Mouse (Mus musculus): Measurements from ENCODE around the gene Crb1. TPM values are rescaled to one million over a fixed set of nuclear protein-coding genes. Genes with fewer than 3 reads are reported as not detected.

Crb1 gene
- polyA plus RNA-seq, 2 experiments: not detected

- Histone ChIP-seq H3K9ac (replicated peaks) (no peak overlapping the region), H3K4me3 (ENCODE audit: insufficient read depth in 1 of 2, low read depth in 2 of 2, low read length in 2 of 2) (no peak overlapping the region), H3K27me3 (ENCODE audit: control insufficient read depth, insufficient read depth, low read length) (no peaks in the 10 kb centered on the region), H3K27ac (no peak overlapping the region), H3K9me3 (ENCODE audit: control insufficient read depth, low read length) (no peaks in the 10 kb centered on the region), H3K4me2 (ENCODE audit: low read depth) (no peak overlapping the region), H3K4me1 (replicated peaks; ENCODE audit: control insufficient read depth in 2 of 2, insufficient read depth in 2 of 2, low read length in 1 of 2) (no peaks in the 10 kb centered on the region), H3K36me3 (replicated peaks; ENCODE audit: control insufficient read depth, insufficient read depth, low read depth) (no peaks in the 10 kb centered on the region)
- WGBS (ENCODE audit: insufficient replicate concordance): 50% methylated on average over 5 of the region's 5 CpGs
- ATAC-seq (ENCODE audit: insufficient read depth) (no peak), DNase-seq (ENCODE audit: low read depth in 3 of 3, low spot score in 3 of 3) (no peak)
- TF ChIP-seq EP300 (IDR thresholded peaks at IDR 0.05; ENCODE audit: low read depth) (no peak), CTCF (IDR thresholded peaks at IDR 0.05; ENCODE audit: low read depth) (no peak)
Measured at GRCm38 (mm10) chr1:139236794-139237193, 140.1 kb downstream of the Crb1 start.

- H3K4me3 ChIP-seq (ENCODE audit: insufficient read depth in 1 of 2, low read depth in 2 of 2, low read length in 2 of 2): no peak overlapping the region
- H3K4me1 ChIP-seq (replicated peaks; ENCODE audit: control insufficient read depth in 2 of 2, insufficient read depth in 2 of 2, low read length in 1 of 2): no peaks in the 10 kb centered on the region
- H3K9ac ChIP-seq (replicated peaks): no peak overlapping the region
- no peaks in the 10 kb centered on the region for H3K27me3 ChIP-seq (ENCODE audit: control insufficient read depth, insufficient read depth, low read length)
- no peak for DNase-seq (ENCODE audit: low read depth in 3 of 3, low spot score in 3 of 3)
- TF ChIP-seq CTCF (IDR thresholded peaks at IDR 0.05; ENCODE audit: low read depth) (no peak), EP300 (IDR thresholded peaks at IDR 0.05; ENCODE audit: low read depth) (no peak)
- WGBS (ENCODE audit: insufficient replicate concordance): 77% methylated on average over 3 of the region's 3 CpGs
- H3K27ac ChIP-seq: no peak overlapping the region
- no peak for ATAC-seq (ENCODE audit: insufficient read depth)
- H3K9me3 ChIP-seq (ENCODE audit: control insufficient read depth, low read length): no peaks in the 10 kb centered on the region
- H3K36me3 ChIP-seq (replicated peaks; ENCODE audit: control insufficient read depth, insufficient read depth, low read depth): no peaks in the 10 kb centered on the region
- no peak overlapping the region for H3K4me2 ChIP-seq (ENCODE audit: low read depth)
Measured at GRCm38 (mm10) chr1:139234611-139235568, 142.0 kb downstream of the Crb1 start.

GRCm38 (mm10) chr1:139232636-139233035 lies 144.3 kb downstream of the Crb1 start:
- no peaks in the 10 kb centered on the region for H3K36me3 ChIP-seq (replicated peaks; ENCODE audit: control insufficient read depth, insufficient read depth, low read depth)
- no peaks in the 10 kb centered on the region for H3K27me3 ChIP-seq (ENCODE audit: control insufficient read depth, insufficient read depth, low read length)
- H3K4me1 ChIP-seq (replicated peaks; ENCODE audit: control insufficient read depth in 2 of 2, insufficient read depth in 2 of 2, low read length in 1 of 2): no peaks in the 10 kb centered on the region
- no peak overlapping the region for H3K4me2 ChIP-seq (ENCODE audit: low read depth)
- no peaks in the 10 kb centered on the region for H3K9me3 ChIP-seq (ENCODE audit: control insufficient read depth, low read length)
- H3K27ac ChIP-seq: no peak overlapping the region
- no peak for TF ChIP-seq CTCF (IDR thresholded peaks at IDR 0.05; ENCODE audit: low read depth)
- no peak for TF ChIP-seq EP300 (IDR thresholded peaks at IDR 0.05; ENCODE audit: low read depth)
- WGBS (ENCODE audit: insufficient replicate concordance): 33% methylated on average over 3 of the region's 3 CpGs
- no peak overlapping the region for H3K4me3 ChIP-seq (ENCODE audit: insufficient read depth in 1 of 2, low read depth in 2 of 2, low read length in 2 of 2)
- DNase-seq (ENCODE audit: low read depth in 3 of 3, low spot score in 3 of 3) (no peak), ATAC-seq (ENCODE audit: insufficient read depth) (no peak)
- no peak overlapping the region for H3K9ac ChIP-seq (replicated peaks)

GRCm38 (mm10) chr1:139224309-139224949 lies 152.5 kb downstream of the Crb1 start:
- Histone ChIP-seq H3K27ac (no peak overlapping the region), H3K4me3 (ENCODE audit: insufficient read depth in 1 of 2, low read depth in 2 of 2, low read length in 2 of 2) (no peak overlapping the region), H3K9me3 (ENCODE audit: control insufficient read depth, low read length) (no peaks in the 10 kb centered on the region), H3K4me2 (ENCODE audit: low read depth) (no peak overlapping the region), H3K36me3 (replicated peaks; ENCODE audit: control insufficient read depth, insufficient read depth, low read depth) (no peaks in the 10 kb centered on the region), H3K27me3 (ENCODE audit: control insufficient read depth, insufficient read depth, low read length) (no peaks in the 10 kb centered on the region), H3K4me1 (replicated peaks; ENCODE audit: control insufficient read depth in 2 of 2, insufficient read depth in 2 of 2, low read length in 1 of 2) (no peaks in the 10 kb centered on the region), H3K9ac (replicated peaks) (no peak overlapping the region)
- DNase-seq (ENCODE audit: low read depth in 3 of 3, low spot score in 3 of 3): no peak
- no peak for ATAC-seq (ENCODE audit: insufficient read depth)
- TF ChIP-seq EP300 (IDR thresholded peaks at IDR 0.05; ENCODE audit: low read depth) (no peak), CTCF (IDR thresholded peaks at IDR 0.05; ENCODE audit: low read depth) (no peak)
- WGBS (ENCODE audit: insufficient replicate concordance): 72% methylated on average over 6 of the region's 6 CpGs

GRCm38 (mm10) chr1:139223804-139224203 lies 153.1 kb downstream of the Crb1 start:
- Histone ChIP-seq H3K36me3 (replicated peaks; ENCODE audit: control insufficient read depth, insufficient read depth, low read depth) (no peaks in the 10 kb centered on the region), H3K9ac (replicated peaks) (no peak overlapping the region), H3K9me3 (ENCODE audit: control insufficient read depth, low read length) (no peaks in the 10 kb centered on the region), H3K4me1 (replicated peaks; ENCODE audit: control insufficient read depth in 2 of 2, insufficient read depth in 2 of 2, low read length in 1 of 2) (no peaks in the 10 kb centered on the region), H3K4me2 (ENCODE audit: low read depth) (no peak overlapping the region), H3K4me3 (ENCODE audit: insufficient read depth in 1 of 2, low read depth in 2 of 2, low read length in 2 of 2) (no peak overlapping the region), H3K27me3 (ENCODE audit: control insufficient read depth, insufficient read depth, low read length) (no peaks in the 10 kb centered on the region), H3K27ac (no peak overlapping the region)
- no peak for TF ChIP-seq CTCF (IDR thresholded peaks at IDR 0.05; ENCODE audit: low read depth)
- TF ChIP-seq EP300 (IDR thresholded peaks at IDR 0.05; ENCODE audit: low read depth): no peak
- DNase-seq (ENCODE audit: low read depth in 3 of 3, low spot score in 3 of 3) (no peak), ATAC-seq (ENCODE audit: insufficient read depth) (no peak)
- WGBS (ENCODE audit: insufficient replicate concordance): 50% methylated on average over 4 of the region's 4 CpGs

All from liver, embryonic 14.5 days (tissue).